Mouse (Mus musculus) forebrain, embryonic 16.5 days (tissue): Measurements from ENCODE around the gene Pex14. TPM values are rescaled to one million over a fixed set of nuclear protein-coding genes. Genes with fewer than 3 reads are reported as not detected.

ENCODE experiments used
- ATAC-seq: fragments of 200-750 bp; cut with Nextera tagmentation; 2 replicates; pipeline ENCODE4 v1.8.0; 2017; ENCODE audit warnings: mild to moderate bottlenecking, moderate library complexity
- H3K27ac ChIP-seq: fragments of 300-500 bp; sonication (generic); 2 replicates; pipeline ENCODE4 v1.5.1; 2014; ENCODE audit warnings: low read length, control low read depth
- H3K27me3 ChIP-seq: fragments of 300-500 bp; sonication (generic); replicated peaks from 2 replicates; pipeline ENCODE4 v1.6.1; 2014; ENCODE audit warnings: low read length; ENCODE audit not compliant: control insufficient read depth, insufficient read depth
- H3K36me3 ChIP-seq: fragments of 300-500 bp; sonication (generic); 2 replicates; pipeline ENCODE4 v1.6.1; 2014; ENCODE audit not compliant: control insufficient read depth, insufficient read depth
- H3K4me1 ChIP-seq: fragments of 300-500 bp; sonication (generic); replicated peaks from 2 replicates; pipeline ENCODE4 v1.6.1; 2014; ENCODE audit warnings: low read length; ENCODE audit not compliant: control insufficient read depth, insufficient read depth
- H3K4me2 ChIP-seq: fragments of 300-500 bp; sonication (generic); 2 replicates; pipeline ENCODE4 v1.6.1; 2014; ENCODE audit warnings: mild to moderate bottlenecking, low read length, control low read depth
- H3K4me3 ChIP-seq: fragments of 300-500 bp; sonication (generic); replicated peaks from 2 replicates; pipeline ENCODE4 v1.5.1; 2014; ENCODE audit warnings: mild to moderate bottlenecking, low read length, control low read depth
- H3K9ac ChIP-seq: fragments of 300-500 bp; sonication (generic); replicated peaks from 2 replicates; pipeline ENCODE4 v1.6.1; 2014; ENCODE audit warnings: low read depth, low read length, control low read depth
- H3K9me3 ChIP-seq: fragments of 300-500 bp; sonication (generic); 2 replicates; pipeline ENCODE4 v1.6.1; 2016; ENCODE audit warnings: low read length; ENCODE audit not compliant: control insufficient read depth
- WGBS: fragments of 180-500 bp; shearing (Covaris S2); extraction: QIAGEN DNeasy Blood & Tissue Kit; methylation state at CpG from one replicate; pipeline ENCODE4 v1.1.7; 2014; 5-methylcytosine and 5-hydroxymethylcytosine counted together
- polyA plus RNA-seq: library from polyadenylated mRNA; unstranded; fragments of >200 nt; fragmentation: Nextera tagmentation; extraction: Ambion mirVana; gene quantifications from 2 replicates; pipeline ENCODE4 v1.2.1, GENCODE M21; 2015

The Pex14 gene
- polyA plus RNA-seq, 1 experiment from 2014 or later = 56.9 TPM

DNA sequence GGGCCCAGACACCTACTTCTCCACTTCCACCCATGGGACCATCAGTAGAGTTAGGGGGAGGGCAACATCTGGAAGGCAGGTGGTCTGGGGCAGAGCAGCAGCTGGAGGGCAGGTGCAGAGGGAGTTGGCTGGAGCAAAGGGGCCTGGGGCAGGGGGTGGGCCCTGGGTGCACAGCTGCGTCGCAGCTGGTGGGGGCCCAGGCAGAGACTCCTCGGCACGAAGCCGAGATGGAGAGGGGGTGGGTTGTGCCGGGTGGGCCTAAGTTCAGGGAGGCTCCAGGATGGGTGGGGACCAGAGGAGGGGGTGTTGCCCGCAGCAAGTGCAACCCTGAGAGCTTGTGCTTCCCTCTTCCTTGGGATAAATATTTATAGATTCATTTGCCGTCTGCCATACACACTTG, 173.2 kb downstream of the Pex14 start:
- Histone ChIP-seq H3K27me3 (peaks cover 10% of the 10 kb centered on the region; the same call in 1 of the 2 replicates), H3K9me3 (no peaks in the 10 kb centered on the region), H3K4me2 (no peak overlapping the region), H3K4me1 (peaks cover 30% of the 10 kb centered on the region), H3K4me3 (no peak overlapping the region), H3K27ac (no peak overlapping the region), H3K9ac (no peak overlapping the region), H3K36me3 (no peaks in the 10 kb centered on the region)
- ATAC-seq = no peak
- WGBS = 59% methylated on average over 8 of the region's 8 CpGs

GRCm38 (mm10) chr4:148925589-148926359, 173.9 kb downstream of the Pex14 start:
- Histone ChIP-seq H3K4me1 (peaks cover 28% of the 10 kb centered on the region), H3K27ac (no peak overlapping the region), H3K9me3 (no peaks in the 10 kb centered on the region), H3K4me2 (no peak overlapping the region), H3K4me3 (no peak overlapping the region), H3K36me3 (no peaks in the 10 kb centered on the region), H3K27me3 (peaks cover 13% of the 10 kb centered on the region; the same call in 1 of the 2 replicates), H3K9ac (no peak overlapping the region)
- no peak for ATAC-seq
- WGBS = 42% methylated on average over 18 of the region's 18 CpGs

DNA sequence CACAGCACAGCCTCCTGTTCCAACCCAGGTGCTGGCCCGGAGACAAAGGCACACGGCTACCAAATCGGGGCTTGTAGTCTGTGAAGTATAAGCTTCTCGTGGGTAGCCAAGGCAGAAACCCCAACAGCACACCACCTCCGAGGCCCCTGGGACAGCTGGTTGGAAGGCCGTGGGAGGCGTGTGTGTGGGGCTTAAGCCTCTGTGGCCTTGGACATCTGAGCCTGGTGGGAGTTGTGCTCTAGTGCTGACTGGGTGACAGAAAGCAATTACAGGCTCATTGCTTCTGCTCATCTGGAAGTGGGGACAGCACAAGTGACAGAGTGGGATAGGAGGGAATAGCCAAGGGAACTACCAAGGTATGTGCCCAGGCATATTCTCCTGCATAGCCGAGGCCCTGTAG, 175.7 kb downstream of the Pex14 start:
- no peak overlapping the region for H3K4me2 ChIP-seq
- H3K36me3 ChIP-seq = no peaks in the 10 kb centered on the region
- no peak for ATAC-seq
- no peaks in the 10 kb centered on the region for H3K9me3 ChIP-seq
- H3K4me3 ChIP-seq = no peak overlapping the region
- H3K27ac ChIP-seq = no peak overlapping the region
- H3K4me1 ChIP-seq = peaks cover 20% of the 10 kb centered on the region
- 63% methylated on average over 8 of the region's 8 CpGs for WGBS
- peaks cover 19% of the 10 kb centered on the region for H3K27me3 ChIP-seq
- no peak overlapping the region for H3K9ac ChIP-seq

DNA sequence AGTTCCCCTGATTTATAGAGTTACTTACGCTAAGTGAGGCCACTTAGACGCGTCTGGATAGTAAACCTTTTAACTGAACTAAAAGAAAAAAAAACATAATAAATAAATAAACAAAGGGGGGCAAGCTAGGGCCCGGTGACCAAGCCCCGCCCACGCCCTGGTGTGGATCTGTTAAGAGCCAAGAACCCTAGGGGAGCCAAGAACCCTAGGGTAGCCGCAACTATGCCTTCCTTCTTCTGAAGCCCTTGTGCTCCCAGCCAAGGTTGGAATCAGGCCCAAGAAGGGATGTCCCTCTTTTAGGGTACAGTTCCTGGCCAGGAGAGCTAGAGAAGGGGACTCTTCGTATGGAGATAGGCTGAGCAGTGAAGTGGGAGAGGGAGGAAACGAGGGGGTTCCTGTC, 176.3 kb downstream of the Pex14 start:
- WGBS = 72% methylated on average over 9 of the region's 9 CpGs

GRCm38 (mm10) chr4:148922221-148922700, 177.4 kb downstream of the Pex14 start:
- no peak overlapping the region for H3K9ac ChIP-seq
- peaks cover 20% of the 10 kb centered on the region for H3K4me1 ChIP-seq
- H3K4me2 ChIP-seq = peak overlapping the region; percentile 15; the same call in 1 of the 2 replicates
- WGBS = 13% methylated on average over 16 of the region's 16 CpGs
- ATAC-seq = 0 out of 2 replicates have a peak, but pooled peaks have one; percentile 23
- no peak overlapping the region for H3K27ac ChIP-seq
- H3K27me3 ChIP-seq = peaks cover 19% of the 10 kb centered on the region
- no peaks in the 10 kb centered on the region for H3K9me3 ChIP-seq
- H3K4me3 ChIP-seq = no peak overlapping the region
- H3K36me3 ChIP-seq = no peaks in the 10 kb centered on the region

More for the DNA sequence above, 176.3 kb downstream of the Pex14 start:
- Histone ChIP-seq H3K4me3 (no peak overlapping the region), H3K36me3 (no peaks in the 10 kb centered on the region), H3K27me3 (peaks cover 19% of the 10 kb centered on the region), H3K27ac (no peak overlapping the region), H3K9me3 (no peaks in the 10 kb centered on the region), H3K4me1 (peaks cover 20% of the 10 kb centered on the region), H3K9ac (no peak overlapping the region), H3K4me2 (no peak overlapping the region)
- no peak for ATAC-seq

- Histone ChIP-seq H3K9me3 (no peaks in the 10 kb centered on the region), H3K4me3 (no peak overlapping the region), H3K4me1 (peaks cover 21% of the 10 kb centered on the region), H3K27ac (no peak overlapping the region), H3K4me2 (no peak overlapping the region), H3K27me3 (peaks cover 12% of the 10 kb centered on the region), H3K36me3 (no peaks in the 10 kb centered on the region), H3K9ac (no peak overlapping the region)
- no peak for ATAC-seq
- WGBS = 48% methylated on average over 11 of the region's 11 CpGs
Observed at GRCm38 (mm10) chr4:148920610-148921009, 179.1 kb downstream of the Pex14 start.

GRCm38 (mm10) chr4:148918707-148919447, 180.8 kb downstream of the Pex14 start:
- H3K36me3 ChIP-seq = no peaks in the 10 kb centered on the region
- H3K4me3 ChIP-seq = no peak overlapping the region
- no peak overlapping the region for H3K27ac ChIP-seq
- ATAC-seq = no peak
- H3K9me3 ChIP-seq = no peaks in the 10 kb centered on the region
- 48% methylated on average over 15 of the region's 15 CpGs for WGBS
- H3K27me3 ChIP-seq = peaks cover 9% of the 10 kb centered on the region
- no peak overlapping the region for H3K4me2 ChIP-seq
- no peak overlapping the region for H3K9ac ChIP-seq
- peaks cover 30% of the 10 kb centered on the region for H3K4me1 ChIP-seq

DNA sequence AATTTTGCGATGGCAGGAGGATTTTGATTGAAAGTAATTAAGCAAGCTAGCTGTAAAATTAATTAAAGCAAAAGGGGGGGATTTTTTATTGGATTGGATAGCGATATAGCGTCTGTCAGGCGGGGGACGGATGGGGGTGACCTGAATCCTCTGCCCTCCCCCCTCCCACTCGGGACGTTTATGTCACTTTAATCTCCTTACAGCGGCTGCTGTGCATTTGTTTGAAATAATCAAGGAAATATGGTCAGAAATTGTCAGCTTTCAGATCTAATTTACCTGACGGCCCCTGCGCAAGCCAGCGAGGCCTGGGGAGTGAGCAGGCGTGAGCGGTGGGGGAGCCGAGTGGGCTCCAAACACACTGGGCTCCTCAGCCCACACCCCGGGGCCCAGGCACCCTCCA, 183.8 kb downstream of the Pex14 start:
- Histone ChIP-seq H3K27me3 (peaks cover 7% of the 10 kb centered on the region), H3K9ac (no peak overlapping the region), H3K4me2 (no peak overlapping the region), H3K36me3 (no peaks in the 10 kb centered on the region), H3K4me1 (peaks cover 18% of the 10 kb centered on the region), H3K9me3 (no peaks in the 10 kb centered on the region), H3K4me3 (no peak overlapping the region), H3K27ac (no peak overlapping the region)
- WGBS = 73% methylated on average over 15 of the region's 15 CpGs
- ATAC-seq = no peak

GRCm38 (mm10) chr4:148914863-148915622, 184.6 kb downstream of the Pex14 start:
- Histone ChIP-seq H3K9ac (no peak overlapping the region), H3K27me3 (peaks cover 2% of the 10 kb centered on the region; the same call in 1 of the 2 replicates), H3K27ac (no peak overlapping the region), H3K36me3 (no peaks in the 10 kb centered on the region), H3K9me3 (no peaks in the 10 kb centered on the region), H3K4me1 (peaks cover 18% of the 10 kb centered on the region), H3K4me3 (no peak overlapping the region), H3K4me2 (no peak overlapping the region)
- peak; percentile 62 for ATAC-seq
- WGBS = 34% methylated on average over 10 of the region's 10 CpGs
